Mouse (Mus musculus) T-cell, adult 2 months (primary cell): ENCODE results near the gene Dio1.

Source experiments
- DNase-seq: peaks from one replicate; pipeline ENCODE4 v3.0.0; 2022; ENCODE audit warnings: low spot score

Gene Dio1

DNA sequence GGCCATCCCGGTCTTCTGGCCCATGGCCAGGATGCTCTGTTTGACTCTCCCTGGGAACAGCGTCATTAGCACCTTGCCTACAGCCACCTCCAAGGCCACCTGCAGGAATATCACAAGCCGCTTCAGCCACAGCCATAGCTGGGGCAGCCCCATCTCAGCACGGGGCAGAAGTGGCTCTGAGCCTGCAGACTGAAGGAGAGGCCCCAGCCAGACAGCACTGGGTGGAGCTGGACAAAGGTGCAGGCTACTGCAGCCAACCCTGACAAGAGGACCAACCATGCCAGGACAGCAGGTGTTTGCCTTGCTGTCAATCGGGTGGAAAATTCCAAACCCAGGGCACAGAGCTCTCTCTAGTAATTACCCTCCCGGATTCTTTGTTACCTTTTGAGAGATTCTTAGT is at the start of gene Dio1:
TSS of gene Dio1 (minus strand) at position 204 of the 400 bp plus-strand sequence.
- DNase-seq, result no peak

DNA sequence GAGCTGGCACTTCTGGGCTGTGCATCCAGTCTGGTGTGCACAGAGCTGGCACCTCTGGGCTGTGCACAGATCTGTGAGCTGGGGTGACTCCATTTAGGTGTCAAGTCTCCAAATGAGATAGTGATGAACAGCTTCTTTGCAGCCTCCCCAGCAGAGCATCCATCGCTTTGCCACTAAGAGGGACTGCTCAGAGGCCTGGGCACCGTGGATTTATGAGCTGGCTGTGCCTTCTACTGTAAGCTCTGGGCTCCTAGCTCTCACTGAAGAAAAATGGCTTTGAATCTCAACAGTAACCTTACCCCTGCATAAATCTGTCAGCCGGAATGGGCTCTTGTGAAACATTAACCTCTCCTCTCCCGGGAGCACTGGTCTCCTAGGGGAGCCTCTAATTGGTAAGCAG is 47.6 kb upstream of the Dio1 start:
- DNase-seq, result no peak

DNA sequence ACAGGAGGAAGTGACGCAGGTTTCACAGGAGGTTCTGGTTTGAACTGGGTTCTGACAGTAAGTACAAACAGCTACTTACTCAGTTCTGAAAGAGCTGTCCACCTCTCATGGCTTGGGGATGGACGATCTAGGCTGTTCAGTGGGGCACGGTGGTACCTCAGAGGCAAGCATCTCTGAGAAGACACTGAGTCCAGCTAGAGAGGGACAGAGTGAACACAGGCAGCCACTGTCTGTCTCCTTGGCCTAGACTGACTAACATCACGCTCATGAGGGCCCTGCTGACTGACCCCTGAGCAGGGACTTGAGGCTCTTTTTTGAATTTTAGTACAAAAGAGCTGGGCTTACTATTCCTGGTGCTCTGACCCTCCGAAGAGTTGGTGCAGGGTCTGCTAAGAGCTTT is 47.2 kb upstream of the Dio1 start:
- DNase-seq, result no peak

DNA sequence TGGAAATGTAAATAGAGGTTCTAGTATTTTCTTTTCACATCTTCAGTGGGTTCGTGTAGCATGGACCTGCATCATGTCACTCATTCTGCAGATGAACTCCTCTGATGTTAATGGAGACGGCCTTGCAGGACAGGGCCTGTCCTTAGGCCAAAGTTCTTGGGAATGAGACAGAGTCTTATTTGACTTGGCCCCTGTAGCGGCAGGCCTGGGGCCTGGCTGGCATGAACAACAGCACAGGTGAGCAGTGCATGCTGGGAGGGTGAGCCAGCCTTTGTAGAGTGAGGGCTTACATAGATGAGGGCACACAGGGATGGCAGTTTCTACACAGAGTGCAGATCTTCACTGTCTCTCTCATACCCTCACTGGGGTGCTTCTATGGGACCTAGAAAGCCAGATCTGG is 46.6 kb upstream of the Dio1 start:
- no peak for DNase-seq

DNA sequence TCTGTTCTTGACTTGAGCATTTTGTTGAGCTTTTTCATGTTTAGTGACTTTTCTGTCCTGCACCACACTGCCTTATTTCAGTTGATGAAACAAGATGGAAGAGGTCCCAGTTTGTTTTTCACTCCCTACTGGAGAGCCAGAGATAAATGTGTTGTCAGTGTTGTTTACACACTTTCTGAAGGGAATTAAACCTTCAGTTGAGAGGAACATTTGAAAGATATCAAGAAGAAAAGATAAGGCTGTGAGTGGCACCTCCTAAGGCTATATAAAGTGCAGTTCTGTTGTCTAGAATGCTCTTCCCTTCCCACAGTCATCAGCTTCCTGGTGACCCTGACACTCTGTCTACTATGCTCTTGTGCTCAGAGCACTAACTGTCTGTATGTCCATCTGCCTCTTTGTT is 44.4 kb upstream of the Dio1 start:
- DNase-seq, result no peak

DNA sequence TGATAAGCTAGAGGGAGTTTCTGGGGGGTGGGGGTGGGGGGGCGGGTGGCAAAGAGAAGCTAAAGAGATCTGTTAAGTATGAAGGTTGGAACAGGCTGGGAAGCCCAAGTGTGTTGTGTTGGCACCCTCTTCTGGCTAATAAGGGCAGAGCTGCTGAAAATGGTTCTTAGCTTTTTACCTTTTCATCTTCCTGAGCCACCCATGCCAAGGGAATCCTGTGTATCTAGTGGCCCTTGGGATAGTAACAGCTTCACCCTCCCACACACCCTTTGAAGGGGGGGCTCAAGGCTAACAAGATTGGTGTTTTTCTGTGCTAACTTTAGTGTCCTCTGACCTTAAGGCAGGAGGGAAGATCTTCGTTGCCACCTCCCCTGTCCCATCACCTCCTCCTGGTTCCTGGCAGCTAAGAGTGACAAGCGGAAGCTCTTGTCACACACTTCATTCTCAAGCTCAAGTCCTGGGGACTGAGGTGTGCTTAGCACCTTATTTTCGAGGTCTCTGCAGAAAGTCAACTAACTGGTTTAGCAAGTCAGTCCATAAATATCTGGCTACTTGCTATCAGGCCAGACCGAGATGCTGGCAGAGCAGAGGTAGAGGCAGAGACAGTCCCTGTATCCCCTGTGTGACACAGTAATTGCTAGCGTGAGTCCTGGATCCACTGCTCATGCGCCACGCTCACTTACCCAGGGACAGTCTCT is 42.5 kb upstream of the Dio1 start:
- peak; percentile 39 for DNase-seq

DNA sequence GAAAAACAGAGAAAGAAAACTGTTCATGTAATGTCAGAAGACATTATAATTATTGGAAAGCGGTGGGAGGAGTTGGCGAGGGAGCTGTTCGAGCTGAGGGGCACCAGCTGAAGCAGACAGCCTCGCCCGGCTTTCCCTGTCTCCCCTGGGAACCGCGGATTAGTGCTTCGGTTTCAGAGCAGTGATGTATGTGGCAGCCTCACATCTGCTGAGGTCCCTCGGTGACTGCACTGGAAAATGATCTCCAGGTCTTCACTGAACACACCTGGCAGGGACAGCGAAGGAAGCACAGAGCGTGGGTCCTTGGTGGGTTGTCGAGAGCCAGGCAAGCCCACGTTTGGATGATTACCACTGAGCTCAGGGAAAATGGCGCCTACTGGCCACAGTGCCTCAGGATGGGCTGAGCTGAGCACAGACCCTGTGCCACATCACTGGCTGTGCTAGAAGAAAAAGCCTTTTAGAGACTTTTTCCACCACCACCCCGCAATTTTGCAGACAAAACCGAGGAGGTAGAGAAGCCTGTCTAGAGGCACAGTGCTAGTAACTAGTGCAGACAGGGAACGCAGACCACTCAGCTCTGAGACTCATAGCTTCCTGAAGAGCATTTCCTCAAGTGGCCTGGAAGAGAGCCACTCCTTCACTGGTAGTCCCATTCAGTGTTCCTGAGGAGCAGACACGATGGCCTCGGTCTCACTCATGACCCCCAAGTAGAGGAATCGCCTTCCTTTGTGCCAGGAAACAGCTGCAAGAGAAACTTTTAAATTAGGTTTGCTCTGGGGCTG is 41.8 kb upstream of the Dio1 start:
- no peak for DNase-seq

DNA sequence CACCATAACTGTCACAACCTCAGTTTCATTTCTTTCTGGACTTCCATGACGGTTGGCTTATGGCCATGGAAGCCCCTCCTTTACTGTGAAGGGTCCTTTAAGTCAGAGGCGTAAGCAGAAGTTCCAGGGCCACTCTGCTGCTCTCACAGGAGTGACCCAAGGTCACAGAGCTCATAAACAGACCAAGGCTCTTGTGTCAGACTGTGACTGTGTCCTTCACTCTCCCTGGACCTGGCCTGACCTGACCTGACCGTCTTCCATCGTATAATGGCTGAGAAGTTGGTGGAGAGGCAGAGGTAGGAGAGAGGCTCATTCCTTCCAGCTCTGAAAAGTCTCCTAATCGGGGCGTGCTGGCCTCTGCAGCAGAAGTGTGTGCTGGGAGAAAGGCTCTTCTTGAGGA is 40.3 kb upstream of the Dio1 start:
- no peak for DNase-seq

DNA sequence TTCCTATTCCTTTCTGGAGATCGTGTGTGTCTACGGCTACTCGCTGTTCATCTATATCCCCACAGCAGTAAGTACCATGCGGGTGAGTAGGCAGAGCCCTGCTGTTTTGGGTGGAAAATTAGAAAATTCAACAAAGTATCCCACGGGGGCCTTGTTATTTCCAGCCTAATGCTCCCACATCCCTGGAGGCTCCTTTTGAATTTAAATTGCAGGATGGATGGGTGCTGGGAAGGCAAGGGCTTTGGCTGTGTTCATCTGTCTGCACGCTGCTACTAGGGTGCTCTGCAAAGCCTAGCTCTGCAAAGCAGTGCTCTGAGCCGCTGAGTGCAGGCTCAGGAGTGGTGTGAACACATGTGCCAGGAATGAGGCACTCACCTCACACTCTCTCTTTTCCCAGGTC is 37.6 kb upstream of the Dio1 start:
- no peak for DNase-seq

DNA sequence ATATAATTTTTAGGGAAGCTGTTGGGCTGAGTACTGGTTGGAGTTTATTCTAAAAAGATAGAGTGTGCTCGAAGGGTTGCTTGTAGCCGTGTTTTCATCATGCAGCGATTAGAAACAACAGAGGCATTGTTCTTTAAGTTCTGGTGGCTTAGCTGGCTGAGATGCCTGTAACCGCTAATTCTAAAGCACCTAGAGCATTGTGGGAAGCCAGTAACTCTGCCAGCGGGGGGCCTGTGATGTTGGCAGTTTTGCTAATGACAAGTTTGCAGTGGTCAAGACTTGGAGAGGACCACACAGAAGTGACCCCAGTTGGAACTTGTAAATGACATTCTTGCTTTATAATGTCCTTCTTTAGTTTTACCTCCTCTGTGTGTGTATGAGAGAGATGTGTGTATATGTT is 34.4 kb upstream of the Dio1 start:
- no peak for DNase-seq

DNA sequence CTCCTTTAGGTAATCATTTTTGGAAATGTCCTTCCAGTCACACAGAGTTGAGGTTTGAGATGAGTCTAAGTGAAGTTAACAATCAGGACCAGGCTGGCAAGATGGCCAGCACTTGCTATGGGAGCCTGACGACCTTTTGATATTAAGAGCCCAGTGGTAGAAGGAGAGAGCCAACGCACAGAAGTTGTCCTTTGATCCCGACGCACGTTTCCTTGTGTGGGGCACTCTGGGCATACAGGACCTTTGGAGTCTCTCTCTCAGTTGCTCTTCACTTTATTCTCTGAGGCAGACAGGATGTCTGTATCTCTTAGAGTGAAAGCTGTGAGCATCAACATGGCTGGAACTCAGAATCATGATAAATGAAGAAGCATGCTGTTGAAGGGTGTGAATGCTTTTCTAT is 30.5 kb upstream of the Dio1 start:
- no peak for DNase-seq

DNA sequence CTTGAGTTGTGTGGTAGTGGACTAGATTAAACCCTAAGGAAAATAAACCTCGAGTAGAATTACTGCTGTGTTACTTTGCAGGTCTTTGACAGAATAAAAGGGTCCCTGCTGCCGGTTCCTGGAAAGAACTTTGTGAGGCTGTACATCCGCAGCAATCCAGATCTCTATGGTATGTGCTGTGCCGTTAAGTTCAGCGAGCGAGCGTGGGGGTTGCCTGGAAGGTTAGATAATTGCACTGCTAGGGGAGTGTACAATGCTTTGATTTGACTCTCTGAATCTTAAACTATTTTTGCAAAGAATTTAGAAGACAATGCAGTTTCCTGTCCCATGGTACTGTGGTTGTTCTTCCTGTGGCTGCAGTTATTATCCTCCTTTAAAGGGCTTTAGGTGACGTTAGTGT is 29.4 kb upstream of the Dio1 start:
- DNase-seq, result peak; percentile 22

DNA sequence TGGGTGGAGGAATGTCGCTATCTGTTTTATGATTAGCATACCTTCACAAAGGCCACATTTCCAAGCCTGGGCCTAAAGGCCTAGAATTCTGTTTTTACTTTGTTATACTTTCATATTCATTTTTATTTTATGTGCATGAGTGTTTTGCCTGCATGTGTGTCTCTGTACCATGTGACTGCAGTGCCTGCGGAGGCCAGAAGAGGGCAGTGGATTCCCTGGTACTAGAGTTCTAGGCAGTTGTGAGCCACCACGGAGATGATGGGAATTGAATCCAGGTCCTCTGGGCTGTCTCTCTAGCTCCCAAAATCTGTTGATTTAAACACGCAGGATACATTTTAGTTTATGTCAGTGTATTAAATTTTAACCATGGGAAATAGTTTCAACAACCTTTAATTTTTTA is 26.5 kb upstream of the Dio1 start:
- peak; percentile 18 for DNase-seq

DNA sequence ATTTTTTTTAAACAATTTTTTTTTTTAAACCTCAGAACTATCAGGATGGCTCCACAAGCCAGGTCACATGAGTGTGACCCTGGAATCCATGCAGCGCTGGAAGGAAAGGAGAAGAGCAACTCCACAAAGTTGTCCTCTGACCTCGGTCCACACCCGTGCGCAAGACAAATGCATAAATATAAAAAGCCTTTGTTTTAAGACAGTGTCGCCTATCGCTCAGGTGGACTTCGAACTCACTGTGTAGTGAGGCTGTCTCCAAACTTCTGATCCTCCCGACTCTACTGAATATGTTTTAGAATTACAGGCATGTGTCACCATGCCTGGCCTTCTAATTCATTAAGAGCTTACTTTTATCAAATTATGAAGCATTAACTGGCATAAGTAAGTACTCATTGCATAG is 21.6 kb upstream of the Dio1 start:
- no peak for DNase-seq

DNA sequence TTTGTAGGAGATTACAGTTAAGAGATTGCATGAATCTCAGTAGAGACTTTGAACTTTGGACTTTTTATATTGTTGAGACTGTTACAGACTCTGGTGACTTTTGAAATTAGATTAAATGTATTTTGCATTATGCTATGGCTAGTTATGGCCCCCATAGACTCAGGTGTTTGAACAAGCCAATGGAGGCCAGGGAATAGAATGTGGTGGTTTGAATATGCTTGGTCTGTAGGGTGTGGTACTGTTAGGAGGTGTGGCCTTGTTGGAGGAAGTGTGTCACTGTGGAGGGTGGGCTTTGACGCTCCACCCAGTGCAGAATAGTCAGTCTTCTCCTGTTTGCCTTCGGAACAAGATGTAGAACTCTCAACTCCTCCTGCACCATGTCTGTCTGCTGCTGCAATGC is 16.1 kb upstream of the Dio1 start:
- DNase-seq, result no peak

DNA sequence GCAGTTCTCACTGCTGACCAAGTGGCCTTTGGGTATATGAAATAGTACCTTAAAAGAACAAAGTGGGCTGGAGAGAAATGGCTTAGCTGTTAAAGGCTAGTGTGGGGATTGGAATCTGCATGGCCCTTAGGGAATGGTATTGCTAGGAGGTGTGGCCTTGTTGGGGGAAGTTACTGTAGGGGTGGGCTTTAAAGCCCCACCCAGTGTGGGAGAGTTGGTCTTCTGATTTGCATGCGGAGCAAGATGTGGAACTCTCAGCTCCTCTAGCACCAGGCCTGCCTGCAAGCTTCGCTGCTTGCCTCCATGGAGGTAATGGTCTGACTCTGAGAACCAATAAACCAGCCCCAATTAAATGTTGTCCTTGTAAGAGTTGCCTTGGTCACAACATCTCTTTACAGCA is 14.1 kb upstream of the Dio1 start:
- no peak for DNase-seq

DNA sequence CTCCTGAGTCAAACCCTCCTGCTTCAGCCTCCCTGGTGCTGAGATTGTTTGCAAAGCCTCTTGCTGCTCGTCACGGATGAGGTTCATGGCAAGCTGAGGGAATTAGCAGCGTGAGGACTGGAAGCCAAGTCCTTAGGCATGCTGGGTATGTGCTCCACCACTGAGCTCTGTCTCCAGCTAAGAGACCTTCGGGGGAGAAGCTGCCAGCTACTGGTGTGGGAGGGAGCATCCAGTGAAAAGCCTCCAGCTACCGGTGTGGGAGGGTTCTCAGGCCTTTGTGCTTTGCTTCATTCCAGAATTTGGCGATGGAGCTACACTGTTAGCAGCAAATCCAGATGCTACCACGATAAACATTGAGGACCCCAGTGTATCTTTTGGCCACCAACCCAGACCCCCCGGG is 11.7 kb upstream of the Dio1 start:
- DNase-seq, result no peak

DNA sequence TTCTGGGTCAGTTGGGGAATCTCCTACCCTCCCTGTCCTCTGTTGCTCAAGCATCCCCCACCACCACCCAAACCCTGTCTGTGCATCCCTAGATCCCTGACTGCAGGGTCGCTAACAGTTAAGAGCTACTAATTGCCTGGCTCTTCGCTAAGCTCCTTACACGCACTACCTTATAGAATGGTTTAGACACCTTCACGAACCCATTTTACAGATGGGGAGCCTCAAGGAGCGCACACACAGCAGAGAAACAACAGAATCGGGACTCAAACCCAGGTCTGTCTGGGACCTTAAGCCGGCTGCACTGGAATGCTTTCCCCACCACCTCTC is 7.5 kb upstream of the Dio1 start:
- DNase-seq, result no peak

DNA sequence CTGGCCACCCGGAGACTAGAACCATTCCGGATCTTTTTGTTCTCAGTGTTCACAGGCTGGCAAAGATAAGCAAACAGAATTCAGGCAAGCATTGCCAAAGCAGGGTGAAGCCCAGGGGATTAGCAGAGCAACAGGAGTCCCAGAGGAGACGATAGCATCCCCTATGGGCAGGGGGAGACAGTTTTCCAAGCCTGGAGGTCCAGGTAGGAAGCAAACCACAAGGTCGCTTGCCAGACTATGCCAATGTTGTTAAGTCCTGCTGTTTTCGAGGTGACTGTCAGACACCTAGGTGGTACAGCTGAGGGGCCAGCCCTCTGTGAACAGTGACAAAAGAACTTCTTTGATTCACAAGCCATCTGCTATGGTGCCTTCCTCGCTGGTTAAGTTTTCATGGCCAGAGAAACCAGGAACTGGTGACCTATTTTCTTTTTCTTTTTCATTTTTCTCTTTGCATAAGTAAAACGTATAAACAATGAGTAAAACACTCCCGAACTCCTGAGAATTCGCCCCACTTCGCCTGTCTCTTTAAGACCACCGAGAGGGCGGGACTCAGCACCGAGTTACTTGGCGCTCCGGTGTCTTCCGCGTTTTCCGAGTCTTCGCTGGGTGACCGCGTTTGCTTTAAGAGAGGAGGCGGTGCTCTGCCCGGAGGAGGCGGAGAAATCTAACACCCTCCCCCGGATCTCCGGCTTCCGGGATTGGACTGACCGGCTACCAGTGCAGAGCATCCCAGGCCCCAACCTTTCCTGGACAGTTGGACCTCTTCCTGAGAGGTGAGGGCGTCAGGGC is 6.9 kb upstream of the Dio1 start, which contains the start of gene Yipf1:
TSS of gene Yipf1 (plus strand) at position 674 of the 789 bp plus-strand sequence.
- DNase-seq, result peak; percentile 86

DNA sequence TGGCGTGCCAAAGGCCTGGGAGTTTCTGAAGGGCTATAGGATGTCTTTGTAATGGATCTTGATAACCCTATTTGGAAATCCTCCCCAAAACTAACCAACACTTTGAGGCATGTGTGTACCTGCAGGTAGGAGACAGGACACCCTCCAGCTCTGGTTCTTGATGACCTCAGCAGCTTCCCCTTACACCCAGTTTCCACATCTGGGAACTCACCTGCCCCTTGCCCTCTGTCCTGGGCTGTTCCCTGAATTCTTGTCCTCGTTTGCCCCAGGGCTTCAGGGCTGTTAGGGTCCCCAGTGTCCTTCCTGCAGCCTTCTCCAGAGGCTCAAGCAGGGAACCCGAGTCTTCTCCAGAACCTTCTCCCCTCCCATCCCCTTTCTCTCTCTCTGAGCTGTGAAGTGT is 3.4 kb downstream of the Dio1 start:
- DNase-seq, result no peak

DNA sequence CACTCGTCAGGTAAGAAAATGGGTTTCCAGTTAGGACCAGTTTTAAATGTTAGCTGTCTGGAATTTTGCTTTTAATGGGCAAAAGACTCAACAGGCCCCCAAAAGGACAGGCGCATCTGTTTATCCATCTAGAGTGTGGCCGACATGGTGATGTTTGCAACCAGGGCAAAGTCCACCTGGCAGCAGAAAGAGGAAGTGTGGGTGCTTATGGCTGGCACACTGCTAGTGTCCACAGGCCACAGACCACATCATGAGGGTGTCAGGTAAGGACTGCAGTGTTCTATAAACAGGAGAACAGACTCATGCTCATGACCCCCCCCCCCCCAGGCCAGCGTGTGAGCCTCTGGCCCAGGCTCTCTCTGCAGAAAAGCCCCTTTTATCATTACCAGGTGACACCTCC is 4.1 kb downstream of the Dio1 start:
- no peak for DNase-seq

DNA sequence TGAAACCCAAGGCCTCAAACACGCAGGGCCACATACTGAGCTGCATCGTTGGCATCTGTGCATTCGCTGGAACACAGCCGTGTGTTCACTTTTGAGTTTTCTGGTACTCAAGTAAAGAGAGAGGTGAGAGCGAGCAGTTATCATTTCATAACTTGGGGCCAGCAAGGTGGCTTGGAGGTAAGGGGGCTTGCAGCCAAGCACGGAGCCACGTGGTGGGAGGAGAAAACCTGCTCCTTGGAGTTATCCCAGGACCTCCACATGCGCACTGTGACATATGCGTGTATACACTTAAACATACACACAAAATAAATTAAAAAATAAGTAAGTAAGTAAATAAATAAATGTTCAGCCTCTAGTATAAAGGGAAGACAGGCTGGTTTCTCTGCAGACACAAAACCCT is 4.7 kb downstream of the Dio1 start:
- DNase-seq, result no peak

DNA sequence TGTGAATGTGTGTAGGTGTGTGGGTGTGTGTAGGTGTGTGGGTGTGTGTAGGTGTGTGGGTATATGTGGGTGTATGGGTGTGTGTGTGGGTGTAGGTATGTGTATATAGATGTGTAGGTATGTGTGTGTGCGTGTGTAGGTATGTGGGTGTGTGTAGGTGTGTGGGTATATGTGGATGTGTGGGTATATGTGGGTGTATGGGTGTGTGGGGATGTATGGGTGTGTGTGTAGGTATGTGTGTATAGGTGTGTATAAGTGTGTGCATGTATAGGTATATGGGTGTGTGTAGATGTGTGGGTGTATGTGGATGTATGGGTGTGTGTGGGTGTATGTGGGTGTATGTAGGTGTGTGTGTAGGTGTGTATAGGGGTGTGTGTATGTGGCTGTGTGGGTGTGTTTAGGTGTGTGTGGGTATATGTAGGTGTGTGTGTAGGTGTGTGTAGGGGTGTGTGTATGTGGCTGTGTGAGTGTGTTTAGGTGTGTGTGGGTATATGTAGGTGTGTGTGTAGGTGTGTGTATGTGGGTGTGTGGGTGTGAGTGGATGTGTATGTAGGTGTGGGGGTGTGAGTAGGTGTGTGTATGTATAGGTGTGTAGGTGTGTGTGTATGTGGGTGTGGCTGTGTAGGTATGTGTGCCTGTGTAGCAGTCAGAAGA is 5.9 kb downstream of the Dio1 start:
- no peak for DNase-seq
